Mouse (Mus musculus) erythroblast, embryonic 14.5 days (primary cell): ENCODE results near the gene Wdr77.

ENCODE experiments used
- GATA1 ChIP-seq: IDR thresholded peaks from 2 replicates; pipeline ENCODE4 v1.6.1; 2012; ENCODE audit warnings: low read length, inconsistent platforms, mixed read lengths
- TAL1 ChIP-seq: IDR thresholded peaks from 3 replicates; pipeline ENCODE4 v1.6.1; 2012; ENCODE audit warnings: low read length, inconsistent platforms, mixed read lengths

DNA sequence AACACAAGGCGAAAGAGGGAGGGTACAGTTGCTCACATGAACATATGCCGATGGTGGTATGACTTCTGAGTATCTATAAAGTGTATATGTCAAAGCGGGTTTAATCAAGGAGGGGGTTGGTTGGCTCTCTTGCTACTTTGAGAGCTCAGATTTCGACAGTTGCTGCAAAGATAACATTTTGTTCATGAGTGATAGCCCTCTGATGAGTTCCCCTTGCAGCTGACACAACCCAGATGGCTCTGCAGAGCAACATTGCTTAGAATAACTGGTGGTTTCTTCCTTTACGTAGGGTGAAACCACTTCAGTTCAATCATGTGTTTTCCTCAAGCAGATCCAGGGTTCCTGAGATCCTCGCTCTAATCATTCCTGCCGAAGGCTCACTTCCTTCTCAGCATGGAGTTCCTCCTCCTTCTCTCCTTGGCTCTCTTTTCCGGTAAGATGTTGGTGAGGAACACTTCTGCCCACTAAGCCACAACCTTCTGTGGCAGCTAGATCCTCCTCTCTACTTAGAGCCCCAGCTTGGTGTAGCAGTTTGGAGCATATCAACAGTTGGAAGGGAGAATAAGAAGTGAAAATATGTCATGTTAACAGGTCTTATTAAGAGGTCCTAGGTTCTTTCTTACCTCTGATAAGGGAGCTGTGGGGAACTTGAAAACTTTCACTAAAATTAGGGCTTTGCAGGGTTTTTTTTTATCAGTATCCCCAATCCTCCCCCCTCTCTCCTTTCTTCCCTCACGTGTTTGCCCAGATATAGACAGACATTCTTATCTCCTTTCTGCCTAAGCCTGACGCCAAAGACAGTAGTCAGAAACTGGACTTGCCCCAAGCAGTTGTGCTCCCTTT, 45.1 kb upstream of the Wdr77 start:
- TF ChIP-seq TAL1, result no peak
- TF ChIP-seq GATA1, result no peak
